Mouse (Mus musculus): ENCODE measurements at regions not wholly inside any gene's neighbourhood (a gene's known extent, or its start where the extent isn't known, plus 50 kb on each side); places are given as distances from the start of the nearest gene placed in this dataset.

DNA sequence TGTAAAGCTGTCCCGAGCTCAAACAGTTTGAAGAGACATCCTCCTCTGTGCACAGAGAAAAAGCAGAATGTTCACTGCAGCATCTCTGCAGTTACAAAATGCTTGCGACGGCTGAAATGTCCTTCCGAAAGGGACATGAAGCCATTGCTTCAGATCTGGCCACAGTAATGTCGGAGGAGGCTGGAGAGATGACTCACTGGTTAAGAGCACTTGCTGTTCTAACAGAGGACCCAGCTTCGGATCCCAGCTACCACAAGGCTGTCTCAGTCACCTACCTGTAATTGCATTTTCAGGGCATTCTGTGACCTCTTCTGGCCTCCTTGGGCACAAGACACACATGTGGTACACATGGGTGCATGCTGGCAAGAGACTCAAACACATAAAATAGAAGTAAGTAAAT lies 63.5 kb upstream of the Nr5a2 start:
- no peak for DNase-seq (ENCODE audit: low read depth, low spot score)

DNA sequence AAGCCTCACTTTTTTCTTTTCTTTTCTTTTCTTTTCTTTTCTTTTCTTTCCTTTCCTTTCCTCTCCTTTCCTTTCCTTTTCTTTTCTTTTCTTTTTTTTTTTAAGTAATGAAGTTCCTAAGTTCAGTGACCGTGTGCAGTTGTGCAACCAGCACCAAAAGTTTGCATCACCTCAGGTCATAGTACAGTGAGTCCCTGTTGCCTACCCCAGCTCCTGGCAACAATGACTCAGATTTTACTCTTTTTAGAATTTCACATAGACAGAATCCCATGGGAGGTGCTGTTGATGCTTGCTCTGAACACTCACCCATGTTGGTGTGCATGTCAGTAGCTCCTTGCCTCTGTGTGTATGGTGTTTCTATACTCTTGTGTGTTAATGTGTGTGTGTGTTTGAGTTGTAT lies 60.3 kb upstream of the Nr5a2 start:
- DNase-seq (ENCODE audit: low read depth, low spot score): no peak

DNA sequence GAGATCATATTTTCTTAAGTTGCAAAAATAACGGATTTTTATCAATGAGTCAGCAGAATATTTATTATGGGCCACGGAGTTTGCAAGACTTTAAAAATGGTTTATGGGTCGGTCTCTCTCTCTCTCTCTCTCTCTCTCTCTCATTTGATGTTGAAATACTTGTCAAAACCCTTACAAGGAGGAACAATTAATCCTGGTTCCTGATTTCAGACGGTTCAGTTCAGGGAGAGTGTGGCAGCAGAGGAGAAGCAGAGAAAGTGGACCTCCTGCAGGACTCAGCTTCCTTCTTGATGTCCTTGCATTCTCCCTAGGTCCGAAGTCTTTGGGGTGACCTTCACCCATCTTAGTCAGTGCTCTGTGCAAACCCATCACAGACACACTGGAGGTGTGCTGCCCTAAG lies 57.4 kb upstream of the Nr5a2 start:
- DNase-seq (ENCODE audit: low read depth, low spot score): no peak

DNA sequence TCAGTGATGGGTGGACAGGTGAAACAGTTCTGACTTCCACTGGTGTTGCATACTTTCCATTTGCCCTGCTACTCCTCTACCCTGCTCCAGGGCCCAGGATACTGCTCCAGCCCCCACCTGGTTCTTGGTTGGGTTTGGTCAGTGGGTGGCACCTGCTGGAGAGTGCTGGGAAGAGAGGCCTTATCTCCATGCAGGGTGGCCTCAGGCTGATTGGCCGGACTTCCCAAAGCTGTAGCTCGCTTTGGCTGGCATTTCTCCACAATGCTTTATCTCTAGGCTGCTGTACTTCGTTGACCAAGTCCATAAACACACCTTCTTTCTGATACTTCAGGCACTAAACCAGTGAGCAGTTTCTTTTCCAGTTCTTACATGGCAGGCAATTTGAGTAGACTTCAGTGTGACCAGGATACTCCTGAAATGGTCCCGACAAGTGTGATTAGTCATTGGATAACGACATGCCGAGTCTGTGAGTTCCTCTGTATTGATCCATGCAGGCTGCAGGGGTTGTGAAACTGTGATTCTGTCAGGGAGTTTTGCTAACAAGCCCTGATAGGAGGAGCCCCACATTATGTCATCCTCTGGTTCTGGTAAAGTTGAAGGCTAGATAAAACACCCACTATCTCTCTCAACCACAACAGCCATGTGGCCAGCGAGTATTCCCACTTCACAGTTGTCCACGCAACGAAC lies 50.1 kb upstream of the Nr5a2 start:
- no peak for DNase-seq (ENCODE audit: low read depth, low spot score)
